Mouse (Mus musculus) MEL (cell line): ENCODE data around the gene Misp. TPM values are rescaled to one million over a fixed set of nuclear protein-coding genes. Genes with fewer than 3 reads are reported as not detected.

Experiments
- DNase-seq: peaks from one replicate; pipeline ENCODE4 v3.0.0; 2011; ENCODE audit warnings: low read depth, low spot score
- H3K27ac ChIP-seq: 2 replicates; pipeline ENCODE4 v1.5.1; 2012; ENCODE audit warnings: low read depth, mild to moderate bottlenecking, control low read depth, low read length, moderate library complexity; ENCODE audit not compliant: control insufficient read depth
- H3K27me3 ChIP-seq, 2 experiments: fragments of 150-350 bp in 1 of 2; sonication (generic) in 1 of 2; 2 replicates each; pipeline ENCODE4 v1.6.1; 2012; ENCODE audit warnings: low read length in 2 of 2, mild to moderate bottlenecking in 2 of 2, improper control_type of control experiment in 1 of 2, moderate library complexity in 1 of 2; ENCODE audit not compliant: insufficient read depth in 2 of 2, control insufficient read depth in 1 of 2
- H3K36me3 ChIP-seq, 2 experiments: 2 replicates each; pipeline ENCODE4 v1.6.1; 2012 to 2014; ENCODE audit warnings: low read length in 2 of 2, improper control_type of control experiment in 1 of 2, inconsistent platforms in 1 of 2, mild to moderate bottlenecking in 1 of 2; ENCODE audit not compliant: insufficient read depth in 2 of 2, control insufficient read depth in 1 of 2
- H3K4me1 ChIP-seq, 2 experiments: fragments of 150-350 bp in 1 of 2; sonication (generic) in 1 of 2; 2 replicates each; pipeline ENCODE4 v1.6.1; 2012; ENCODE audit warnings: low read length in 2 of 2, improper control_type of control experiment in 1 of 2, mild to moderate bottlenecking in 1 of 2; ENCODE audit not compliant: insufficient read depth in 2 of 2, control insufficient read depth in 1 of 2
- H3K4me3 ChIP-seq, 2 experiments: fragments of 150-350 bp in 1 of 2; sonication (generic) in 1 of 2; 2 replicates each; pipeline ENCODE4 v1.5.1; 2012; ENCODE audit warnings: low read depth in 2 of 2, low read length in 2 of 2, mild to moderate bottlenecking in 2 of 2, moderate library complexity in 2 of 2, control low read depth in 1 of 2, improper control_type of control experiment in 1 of 2; ENCODE audit not compliant: control insufficient read depth in 1 of 2, insufficient read depth in 1 of 2
- H3K79me2 ChIP-seq: 2 replicates; pipeline ENCODE4 v1.6.1; 2012; ENCODE audit warnings: mild to moderate bottlenecking, low read length, moderate library complexity; ENCODE audit not compliant: control insufficient read depth, poor library complexity, insufficient read depth
- H3K9ac ChIP-seq: 2 replicates; pipeline ENCODE4 v1.6.1; 2012; ENCODE audit warnings: low read depth, mild to moderate bottlenecking, control low read depth, low read length, moderate library complexity; ENCODE audit not compliant: control insufficient read depth, poor library complexity, severe bottlenecking
- H3K9me3 ChIP-seq: fragments of 150-350 bp; sonication (generic); replicated peaks from 2 replicates; pipeline ENCODE4 v1.6.1; 2012; ENCODE audit warnings: mild to moderate bottlenecking, low read length, improper control_type of control experiment, moderate library complexity; ENCODE audit not compliant: insufficient read depth
- CHD1 ChIP-seq: IDR thresholded peaks from 2 replicates; pipeline ENCODE4 v1.6.1; 2012; ENCODE audit warnings: low read depth, mild to moderate bottlenecking, inconsistent platforms, low read length, improper control_type of control experiment
- CHD2 ChIP-seq: IDR thresholded peaks from 2 replicates; pipeline ENCODE4 v1.6.1; 2011; ENCODE audit warnings: low read length, improper control_type of control experiment
- CTCF ChIP-seq, 3 experiments: IDR thresholded peaks in 2 of 3; conservative IDR thresholded peaks in 1 of 3; 2 replicates each; pipeline ENCODE4 v1.5.1; 2011 to 2012; ENCODE audit warnings: low read length in 3 of 3, low read depth in 2 of 3, mild to moderate bottlenecking in 2 of 3, improper control_type of control experiment in 1 of 3, inconsistent platforms in 1 of 3, mixed read lengths in 1 of 3, moderate library complexity in 1 of 3; ENCODE audit not compliant: control insufficient read depth in 1 of 3, insufficient read depth in 1 of 3, poor library complexity in 1 of 3, severe bottlenecking in 1 of 3
- E2F4 ChIP-seq: IDR thresholded peaks from 2 replicates; pipeline ENCODE4 v1.6.1; 2011; ENCODE audit warnings: low read depth, low read length, improper control_type of control experiment, borderline replicate concordance
- GABPA ChIP-seq: IDR thresholded peaks from 2 replicates; pipeline ENCODE4 v1.6.1; 2012; ENCODE audit warnings: low read depth, mild to moderate bottlenecking, inconsistent platforms, low read length, improper control_type of control experiment, moderate library complexity
- GATA1 ChIP-seq: IDR thresholded peaks from 2 replicates; pipeline ENCODE4 v1.6.1; 2011; ENCODE audit warnings: low read depth, low read length, improper control_type of control experiment
- JUND ChIP-seq: IDR thresholded peaks from 2 replicates; pipeline ENCODE4 v1.6.1; 2011; ENCODE audit warnings: low read depth, mild to moderate bottlenecking, improper control_type of control experiment, low read length
- KAT2A ChIP-seq: conservative IDR thresholded peaks from 2 replicates; pipeline ENCODE4 v1.6.1; 2012; ENCODE audit warnings: low read depth, low read length, improper control_type of control experiment, inconsistent platforms
- MAFK ChIP-seq: IDR thresholded peaks from 2 replicates; pipeline ENCODE4 v1.6.1; 2011; ENCODE audit warnings: low read depth, mild to moderate bottlenecking, low read length, improper control_type of control experiment, borderline replicate concordance
- MAX ChIP-seq: IDR thresholded peaks from 2 replicates; pipeline ENCODE4 v1.6.1; 2011; ENCODE audit warnings: low read length, improper control_type of control experiment
- MAZ ChIP-seq: IDR thresholded peaks from 2 replicates; pipeline ENCODE4 v1.6.1; 2012; ENCODE audit warnings: low read depth, mild to moderate bottlenecking, inconsistent platforms, low read length, improper control_type of control experiment
- MXI1 ChIP-seq: IDR thresholded peaks from 2 replicates; pipeline ENCODE4 v1.6.1; 2011; ENCODE audit warnings: mild to moderate bottlenecking, low read depth, low read length, improper control_type of control experiment
- NELFE ChIP-seq: IDR thresholded peaks from 2 replicates; pipeline ENCODE4 v1.6.1; 2011; ENCODE audit warnings: low read depth, low read length, improper control_type of control experiment
- NRF1 ChIP-seq: IDR thresholded peaks from 2 replicates; pipeline ENCODE4 v1.6.1; 2014; ENCODE audit warnings: low read depth, mild to moderate bottlenecking, inconsistent platforms, low read length, improper control_type of control experiment, moderate library complexity; ENCODE audit not compliant: poor library complexity, insufficient read depth, severe bottlenecking
- POLR2AphosphoS2 ChIP-seq: IDR thresholded peaks from 2 replicates; pipeline ENCODE4 v1.6.1; 2011; ENCODE audit warnings: low read length, improper control_type of control experiment
- POLR2AphosphoS5 ChIP-seq: IDR thresholded peaks from 2 replicates; pipeline ENCODE4 v1.6.1; 2012; ENCODE audit warnings: low read depth, borderline replicate concordance, mild to moderate bottlenecking, inconsistent platforms, low read length, moderate library complexity, mixed read lengths
- RAD21 ChIP-seq: IDR thresholded peaks from 2 replicates; pipeline ENCODE4 v1.6.1; 2011; ENCODE audit warnings: mild to moderate bottlenecking, low read depth, low read length, improper control_type of control experiment
- RCOR1 ChIP-seq: IDR thresholded peaks from 2 replicates; pipeline ENCODE4 v1.6.1; 2012; ENCODE audit warnings: low read depth, mild to moderate bottlenecking, inconsistent platforms, low read length, improper control_type of control experiment
- SIN3A ChIP-seq: IDR thresholded peaks from 2 replicates; pipeline ENCODE4 v1.6.1; 2012; ENCODE audit warnings: low read length, improper control_type of control experiment, inconsistent platforms
- SMC3 ChIP-seq: IDR thresholded peaks from 2 replicates; pipeline ENCODE4 v1.6.1; 2011; ENCODE audit warnings: low read depth, low read length, improper control_type of control experiment
- TCF12 ChIP-seq: IDR thresholded peaks from 2 replicates; pipeline ENCODE4 v1.6.1; 2014; ENCODE audit warnings: low read depth, mild to moderate bottlenecking, inconsistent platforms, low read length, improper control_type of control experiment, moderate library complexity
- UBTF ChIP-seq: IDR thresholded peaks from 2 replicates; pipeline ENCODE4 v1.6.1; 2012; ENCODE audit warnings: low read depth, mild to moderate bottlenecking, inconsistent platforms, low read length, improper control_type of control experiment, moderate library complexity, borderline replicate concordance; ENCODE audit not compliant: insufficient read depth
- USF1 ChIP-seq: IDR thresholded peaks from 2 replicates; pipeline ENCODE4 v1.6.1; 2014; ENCODE audit warnings: low read depth, mild to moderate bottlenecking, inconsistent platforms, low read length, improper control_type of control experiment, moderate library complexity
- USF2 ChIP-seq, 2 experiments: IDR thresholded peaks; 2 replicates each; pipeline ENCODE4 v1.6.1; 2011 to 2012; ENCODE audit warnings: improper control_type of control experiment in 2 of 2, low read length in 2 of 2, borderline replicate concordance in 1 of 2, inconsistent platforms in 1 of 2, low read depth in 1 of 2, mild to moderate bottlenecking in 1 of 2; ENCODE audit not compliant: insufficient read depth in 1 of 2
- ZC3H11A ChIP-seq: IDR thresholded peaks from 2 replicates; pipeline ENCODE4 v1.6.1; 2012; ENCODE audit warnings: low read depth, mild to moderate bottlenecking, inconsistent platforms, low read length, improper control_type of control experiment
- ZKSCAN1 ChIP-seq: IDR thresholded peaks from 2 replicates; pipeline ENCODE4 v1.6.1; 2012; ENCODE audit warnings: low read depth, mild to moderate bottlenecking, inconsistent platforms, low read length, improper control_type of control experiment, moderate library complexity
- ZMIZ1 ChIP-seq: IDR thresholded peaks from 2 replicates; pipeline ENCODE4 v1.6.1; 2012; ENCODE audit warnings: low read depth, mild to moderate bottlenecking, inconsistent platforms, low read length, improper control_type of control experiment, moderate library complexity
- polyA plus RNA-seq, 2 experiments: library from polyadenylated mRNA; stranded (reverse) in 1 of 2; unstranded in 1 of 2; fragments of >175 nt in 1 of 2; fragments of >200 nt in 1 of 2; gene quantifications; 2 replicates each; pipeline versions ENCODE4 v1.2.1 to v1.2.4; 2012; ENCODE audit warnings: low replicate concordance in 2 of 2, low read depth in 1 of 2; ENCODE audit not compliant: insufficient read length in 2 of 2, insufficient read depth in 1 of 2, missing spikeins in 1 of 2
- total RNA-seq: library from RNA; depleted of rRNA; stranded (reverse); fragments of 300-350 nt; gene quantifications from 2 replicates; pipeline ENCODE4 v1.2.3, GENCODE M21; 2012

Misp gene
- total and polyA plus RNA-seq, 3 experiments = not detected

DNA sequence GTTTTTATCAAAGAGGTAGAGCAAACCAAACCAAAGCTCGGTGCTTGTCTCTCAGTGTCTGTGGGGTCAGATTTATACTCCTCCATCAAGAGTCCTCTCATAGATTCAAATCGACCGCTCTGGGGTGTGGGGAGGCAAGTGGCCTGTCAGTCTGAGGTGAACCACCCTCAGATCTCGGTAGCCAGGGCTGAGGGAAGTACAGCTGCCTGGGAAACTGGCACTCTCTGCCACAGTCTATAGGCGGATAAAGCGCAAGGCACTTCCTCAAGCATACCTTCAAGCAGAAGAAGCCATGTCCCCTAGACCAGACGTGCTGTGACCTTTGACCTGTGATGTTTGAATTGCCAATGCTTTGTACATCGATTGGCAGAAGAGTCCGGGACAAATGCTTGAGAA lies 12.0 kb downstream of the Misp start:
- Histone ChIP-seq H3K9ac (no peak overlapping the region), H3K27me3 (no peaks in the 10 kb centered on the region), H3K9me3 (no peaks in the 10 kb centered on the region), H3K79me2 (no peaks in the 10 kb centered on the region), H3K4me3 (no peak overlapping the region), H3K36me3 (no peaks in the 10 kb centered on the region), H3K4me1 (peaks cover 3 to 9% of the 10 kb centered on the region in 2 experiments), H3K27ac (no peak overlapping the region)
- no peak for TF ChIP-seq NRF1
- no peak for TF ChIP-seq USF2 (IDR thresholded peaks at IDR 0.05; ENCODE audit: borderline replicate concordance in 1 of 2, insufficient read depth in 1 of 2, low read depth in 1 of 2, low read length in 2 of 2)
- no peak for TF ChIP-seq ZC3H11A
- no peak for TF ChIP-seq CHD2
- no peak for TF ChIP-seq MXI1
- TF ChIP-seq MAZ = no peak
- no peak for TF ChIP-seq POLR2AphosphoS2
- no peak for TF ChIP-seq ZKSCAN1
- no peak for TF ChIP-seq POLR2AphosphoS5
- TF ChIP-seq KAT2A = no peak
- no peak for TF ChIP-seq NELFE
- no peak for TF ChIP-seq CHD1
- no peak for TF ChIP-seq USF1
- TF ChIP-seq SIN3A = no peak
- no peak for TF ChIP-seq E2F4
- no peak for TF ChIP-seq GATA1
- no peak for TF ChIP-seq MAFK
- TF ChIP-seq RAD21 = no peak
- DNase-seq = no peak

DNA sequence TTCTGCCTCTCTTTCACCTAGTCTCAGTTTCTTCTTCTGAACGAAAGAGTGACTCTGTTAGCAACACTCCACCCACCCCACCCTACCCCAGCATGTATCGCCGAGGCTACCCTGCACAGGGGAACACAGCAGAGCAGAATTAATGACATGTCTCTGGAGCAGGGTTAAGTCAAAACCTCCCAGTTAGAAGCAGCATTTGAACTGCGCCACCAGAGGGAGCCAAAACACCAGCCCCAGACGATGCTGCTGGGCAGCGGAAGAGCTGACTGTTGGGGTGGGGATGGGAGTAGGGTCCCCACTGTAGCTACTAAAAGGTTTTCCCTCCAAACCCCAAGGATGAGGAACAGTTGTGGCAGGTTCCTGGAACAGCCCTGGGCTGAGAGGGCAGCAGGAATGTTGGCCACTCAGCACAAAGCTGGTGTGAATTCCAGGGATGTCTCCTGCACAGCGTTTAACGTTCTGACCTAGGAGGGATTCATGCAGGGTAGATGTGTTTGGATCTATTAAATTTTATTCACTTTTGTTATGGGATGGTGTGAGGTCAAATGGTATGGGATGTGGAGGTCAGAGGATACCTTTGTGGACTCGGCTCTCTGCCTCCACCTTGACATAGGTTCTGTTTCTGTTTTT lies 14.1 kb downstream of the Misp start:
- Histone ChIP-seq H3K36me3 (no peaks in the 10 kb centered on the region), H3K9me3 (no peaks in the 10 kb centered on the region), H3K4me3 (no peak overlapping the region), H3K9ac (no peak overlapping the region), H3K79me2 (no peaks in the 10 kb centered on the region), H3K27ac (no peak overlapping the region), H3K27me3 (no peaks in the 10 kb centered on the region), H3K4me1 (peaks cover 3 to 9% of the 10 kb centered on the region in 2 experiments)
- peak; percentile 80 for DNase-seq
- TF ChIP-seq RAD21 (peak; percentile 93), USF2 (IDR thresholded peaks at IDR 0.05; ENCODE audit: borderline replicate concordance in 1 of 2, insufficient read depth in 1 of 2, low read depth in 1 of 2, low read length in 2 of 2) (no peak), MAX (no peak), SIN3A (0 out of 2 replicates have a peak, but pooled peaks have one; percentile 22), JUND (no peak), MXI1 (no peak), CTCF (IDR thresholded peaks at IDR 0.05 in 2 of 3, conservative IDR thresholded peaks at IDR 0.05 in 1 of 3; ENCODE audit: control insufficient read depth in 1 of 3, insufficient read depth in 1 of 3, low read depth in 2 of 3, low read length in 3 of 3, poor library complexity in 1 of 3, severe bottlenecking in 1 of 3) (peak; percentile 91 to 98 (median 96)), ZKSCAN1 (no peak), GABPA (no peak), ZMIZ1 (no peak), UBTF (no peak), POLR2AphosphoS5 (no peak), MAFK (no peak), NELFE (no peak), GATA1 (no peak), TCF12 (no peak), SMC3 (peak; percentile 93), RCOR1 (no peak), ZC3H11A (peak; percentile 91)
